Mouse (Mus musculus): Measurements from ENCODE around the gene Pkp2. TPM values are rescaled to one million over a fixed set of nuclear protein-coding genes. Genes with fewer than 3 reads are reported as not detected.
A peak's percentile ranks its signal among the peaks of the same experiment; 100 is the strongest.
"Not testable (repeated sequence)": the region's sequence is repeated elsewhere in the genome, so short reads cannot be mapped to it uniquely, and the experiment has no call there.

The Pkp2 gene
- 1 to 10 TPM; 1.2 to 1.3 TPM for total RNA-seq (2021)
- long read RNA-seq, experiment 1, partial matches to known transcripts = 0 of 1 reads
- long read RNA-seq, experiment 1, other reads (novel, unspliced or antisense) = 0 of 1 reads
- long read RNA-seq, experiment 2, partial matches to known transcripts = 0 of 1 reads
- long read RNA-seq, experiment 2, other reads (novel, unspliced or antisense) = 0 of 1 reads

GRCm38 (mm10) chr16:16213079-16213760 is at the start of gene Pkp2:
Gene Pkp2, plus strand, starts transcription at chr16:16213318.
- peak in 1 of 2 experiments; percentile 24 for DNase-seq (ENCODE audit: low spot score in 2 of 2)

GRCm38 (mm10) chr16:16197374-16197773 is 15.7 kb upstream of the Pkp2 start:
- DNase-seq (ENCODE audit: low spot score in 2 of 2) = no peak

GRCm38 (mm10) chr16:16201991-16202390 is 11.1 kb upstream of the Pkp2 start:
- not testable (repeated sequence) for DNase-seq (ENCODE audit: low spot score in 2 of 2)

- no peak for DNase-seq (ENCODE audit: low spot score in 2 of 2)
These were observed 8.5 kb upstream of the Pkp2 start for GRCm38 (mm10) chr16:16204648-16205047.

GRCm38 (mm10) chr16:16212723-16213078 is 417 bp upstream of the Pkp2 start:
- no peak for DNase-seq (ENCODE audit: low spot score in 2 of 2)

GRCm38 (mm10) chr16:16213761-16214305 is 715 bp downstream of the Pkp2 start:
- no peak for DNase-seq (ENCODE audit: low spot score in 2 of 2)

- no peak for DNase-seq (ENCODE audit: low spot score in 2 of 2)
These were observed 2.7 kb downstream of the Pkp2 start for GRCm38 (mm10) chr16:16215645-16216387.

- DNase-seq (ENCODE audit: low spot score in 2 of 2) = no peak
These were observed 3.8 kb downstream of the Pkp2 start for GRCm38 (mm10) chr16:16216934-16217333.

GRCm38 (mm10) chr16:16219835-16220234 is 6.7 kb downstream of the Pkp2 start:
- no peak for DNase-seq (ENCODE audit: low spot score in 2 of 2)

- no peak for DNase-seq (ENCODE audit: low spot score in 2 of 2)
These were observed 9.5 kb downstream of the Pkp2 start for GRCm38 (mm10) chr16:16222651-16223050.

GRCm38 (mm10) chr16:16224506-16224924 is 11.4 kb downstream of the Pkp2 start:
- no peak for DNase-seq (ENCODE audit: low spot score in 2 of 2)

- no peak for DNase-seq (ENCODE audit: low spot score in 2 of 2)
These were observed 12.7 kb downstream of the Pkp2 start for GRCm38 (mm10) chr16:16225828-16226227.

GRCm38 (mm10) chr16:16230439-16230838 is 17.3 kb downstream of the Pkp2 start:
- no peak for DNase-seq (ENCODE audit: low spot score in 2 of 2)

- DNase-seq (ENCODE audit: low spot score in 2 of 2) = no peak
These were observed 20.8 kb downstream of the Pkp2 start for GRCm38 (mm10) chr16:16233919-16234318.

- DNase-seq (ENCODE audit: low spot score in 2 of 2) = not testable (repeated sequence)
These were observed 23.6 kb downstream of the Pkp2 start for GRCm38 (mm10) chr16:16236681-16237080.

- DNase-seq (ENCODE audit: low spot score in 2 of 2) = no peak
These were observed 25.2 kb downstream of the Pkp2 start for GRCm38 (mm10) chr16:16238356-16238755.

GRCm38 (mm10) chr16:16244711-16245110 is 31.6 kb downstream of the Pkp2 start:
- DNase-seq (ENCODE audit: low spot score in 2 of 2) = no peak

GRCm38 (mm10) chr16:16250470-16250869 is 37.4 kb downstream of the Pkp2 start:
- no peak for DNase-seq (ENCODE audit: low spot score in 2 of 2)

GRCm38 (mm10) chr16:16253326-16254074 is 40.4 kb downstream of the Pkp2 start:
- DNase-seq (ENCODE audit: low spot score in 2 of 2) = peak in 1 of 2 experiments; percentile 12

- no peak for DNase-seq (ENCODE audit: low spot score in 2 of 2)
These were observed 42.1 kb downstream of the Pkp2 start for GRCm38 (mm10) chr16:16255217-16255616.

- DNase-seq (ENCODE audit: low spot score in 2 of 2) = no peak
These were observed 42.8 kb downstream of the Pkp2 start for GRCm38 (mm10) chr16:16255874-16256273.

Data from gastrocnemius, postnatal 4 days (tissue).